Mouse (Mus musculus) CD4-positive helper T cell, adult 2 months (primary cell): ENCODE results near the gene Ppfia4.

Experiments used
- DNase-seq: peaks from one replicate; pipeline ENCODE4 v3.0.0-alpha.2; 2012; ENCODE audit warnings: low read depth, missing footprints, low spot score

The Ppfia4 gene

DNA sequence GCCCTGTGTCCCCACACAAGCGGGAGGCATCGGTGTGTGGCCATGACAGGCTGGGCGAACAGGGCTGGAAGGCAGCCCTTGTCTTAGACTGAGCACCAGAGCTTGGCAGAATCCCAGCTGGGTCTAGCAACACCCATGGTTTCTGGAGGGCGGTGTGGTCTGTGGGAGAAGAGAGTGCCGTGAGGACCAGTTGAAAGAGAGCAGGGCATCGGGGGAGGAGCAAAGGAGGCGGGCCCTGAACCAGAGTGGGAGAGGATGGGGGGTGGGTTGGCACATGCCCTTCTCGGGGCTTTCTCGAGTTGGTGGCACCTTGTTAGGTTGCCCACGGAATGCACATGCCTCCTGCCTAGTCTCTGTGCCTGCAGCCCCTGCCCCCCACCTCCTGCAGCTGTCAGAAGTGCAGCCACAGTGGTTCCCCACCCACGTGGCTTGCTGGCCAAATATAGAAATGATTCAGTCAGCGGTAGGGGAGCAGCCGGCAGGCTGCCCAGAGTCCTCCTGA, at the start of gene Ppfia4:
Gene Ppfia4, minus strand, starts transcription at position 159 of the 502 bp plus-strand sequence.
- peak; percentile 21 for DNase-seq

DNA sequence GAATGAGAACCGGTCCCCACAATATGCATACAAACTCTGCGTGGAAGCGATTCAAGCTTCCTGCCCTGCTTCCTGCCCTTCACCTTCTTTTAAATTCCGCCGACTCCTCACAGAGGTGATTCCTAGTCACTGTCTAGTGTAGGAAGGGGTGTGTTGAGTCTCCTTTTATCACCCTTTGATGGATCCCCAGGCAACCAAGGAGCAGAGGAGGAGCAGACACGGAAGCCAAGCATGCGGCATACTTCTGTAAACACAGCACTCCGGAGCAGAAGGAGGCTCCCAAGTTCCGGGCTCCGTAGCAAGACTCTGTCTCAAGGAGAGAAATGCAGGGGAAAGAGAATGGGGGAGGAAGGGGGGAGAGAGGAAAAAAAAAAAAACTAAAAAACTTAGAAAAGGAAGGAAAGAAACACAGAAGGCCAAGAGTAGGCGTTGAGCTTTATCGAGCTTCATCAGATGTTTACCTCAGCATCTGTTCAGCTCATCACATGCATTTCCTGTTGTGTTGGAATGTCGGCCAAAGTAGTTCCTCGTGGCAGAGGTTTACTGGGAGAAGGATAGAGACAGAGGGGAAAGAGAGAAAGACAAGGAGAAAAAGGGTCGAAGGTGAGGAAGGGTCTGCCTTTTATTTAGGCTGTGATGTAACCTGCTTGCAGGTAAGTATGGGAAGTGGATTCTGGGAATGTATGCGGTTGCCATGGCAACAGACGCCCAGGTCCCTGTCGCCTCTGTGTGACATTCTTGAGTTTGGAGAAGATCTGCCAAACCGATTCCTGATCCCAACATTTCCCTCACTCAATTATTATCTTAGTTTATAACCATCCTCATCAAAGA, 49.3 kb upstream of the Ppfia4 start:
- peak; percentile 17 for DNase-seq

- DNase-seq, result no peak
These were observed 48.3 kb upstream of the Ppfia4 start for GRCm38 (mm10) chr1:134381051-134381450.

DNA sequence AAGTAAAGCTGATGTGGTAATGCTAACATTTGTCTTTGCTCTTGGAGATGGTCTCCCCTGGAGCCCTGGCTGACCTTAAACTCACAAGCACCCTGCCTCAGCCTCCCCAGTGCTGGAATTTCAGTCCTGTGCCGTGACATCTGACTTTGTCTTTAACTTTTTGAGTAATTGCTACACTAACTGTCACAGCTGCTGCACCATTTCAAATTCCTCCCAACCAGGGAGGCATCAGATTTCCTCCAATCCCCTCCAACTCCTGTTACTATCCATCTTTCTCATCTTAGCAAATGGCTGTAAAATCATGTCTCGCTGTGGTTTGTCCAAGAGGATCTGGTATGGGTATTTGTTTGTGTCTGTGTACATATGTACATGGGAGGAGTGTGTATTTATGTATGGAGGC, 41.4 kb upstream of the Ppfia4 start:
- no peak for DNase-seq

DNA sequence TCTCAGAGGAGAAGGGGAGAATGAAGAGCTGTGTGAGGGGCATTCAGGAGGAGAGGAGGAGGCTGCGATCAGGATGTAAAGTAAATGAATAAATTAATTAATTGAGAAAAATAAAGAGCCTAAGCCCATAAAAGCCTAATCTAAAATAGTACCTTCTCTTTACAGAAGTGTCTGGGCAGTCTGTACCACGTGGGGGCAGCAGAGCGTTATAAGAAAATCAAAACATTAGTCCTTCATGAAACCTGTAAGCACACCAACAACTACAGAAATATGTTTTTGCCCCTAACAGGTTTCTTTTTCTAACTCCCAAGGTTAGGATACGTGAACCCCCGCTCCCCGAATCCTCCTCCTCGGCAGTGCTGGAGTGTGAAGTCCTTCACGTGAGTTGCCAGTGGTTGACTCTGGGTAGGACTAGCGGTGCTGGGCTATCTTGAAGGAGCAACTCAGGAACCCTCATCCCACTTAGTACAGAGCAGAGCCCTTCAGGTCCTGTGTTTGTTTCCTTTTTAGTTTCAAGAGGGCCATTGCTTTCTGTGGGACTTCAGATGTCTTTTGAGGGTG, 36.1 kb upstream of the Ppfia4 start:
- peak; percentile 40 for DNase-seq

GRCm38 (mm10) chr1:134365491-134365890, 32.8 kb upstream of the Ppfia4 start:
- DNase-seq, result no peak

DNA sequence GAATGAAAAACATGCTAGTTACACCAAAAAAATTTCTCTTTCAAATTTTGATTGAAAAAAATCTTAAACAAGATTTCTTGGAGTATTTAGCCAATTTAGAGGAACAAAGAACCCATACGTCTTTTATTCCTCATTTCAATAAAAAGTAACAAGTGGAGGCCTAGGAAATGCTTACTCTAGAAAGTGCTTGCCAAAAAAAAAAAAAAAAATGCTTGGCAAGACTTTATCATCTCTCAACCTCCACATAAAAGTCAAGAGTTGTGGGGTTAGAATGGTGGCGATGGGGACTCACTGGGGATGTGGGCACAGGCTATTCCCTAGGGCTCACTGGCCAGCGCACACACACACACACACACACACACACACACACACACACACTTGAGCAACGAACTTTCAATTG, 30.5 kb upstream of the Ppfia4 start:
- no peak for DNase-seq

- peak; percentile 97 for DNase-seq
These were observed 29.1 kb upstream of the Ppfia4 start, which contains the start of gene Tmem183a for GRCm38 (mm10) chr1:134361857-134362212. Tmem183a (minus strand) TSS chr1:134361979.

- DNase-seq, result peak; percentile 21
These were observed 28.6 kb upstream of the Ppfia4 start for GRCm38 (mm10) chr1:134361195-134361856.

- DNase-seq, result no peak
These were observed 27.9 kb upstream of the Ppfia4 start for GRCm38 (mm10) chr1:134360656-134361055.

GRCm38 (mm10) chr1:134357461-134357860, 24.7 kb upstream of the Ppfia4 start:
- DNase-seq, result no peak

DNA sequence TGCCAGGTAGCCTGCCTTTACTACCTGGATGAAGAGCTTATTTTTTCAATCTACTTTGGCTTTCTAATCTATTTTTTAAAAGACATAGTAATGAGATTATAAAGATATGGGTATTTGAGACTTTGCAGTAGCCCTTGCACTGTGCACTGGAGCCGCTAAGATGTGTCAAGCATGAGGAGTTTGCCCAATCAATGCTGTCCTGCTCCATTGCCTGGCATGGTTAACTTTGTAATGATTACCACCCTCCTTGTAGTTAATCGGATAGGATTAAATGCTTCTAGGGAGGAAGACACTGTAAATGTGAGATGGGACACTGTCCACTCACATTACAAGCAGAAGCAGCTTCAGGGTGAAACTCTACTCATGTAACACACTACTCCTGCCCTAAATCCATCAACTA, 20.6 kb upstream of the Ppfia4 start:
- DNase-seq, result no peak

GRCm38 (mm10) chr1:134347791-134348190, 15.1 kb upstream of the Ppfia4 start:
- DNase-seq, result no peak

GRCm38 (mm10) chr1:134345075-134345474, 12.3 kb upstream of the Ppfia4 start:
- DNase-seq, result no peak

GRCm38 (mm10) chr1:134344005-134344950, 11.6 kb upstream of the Ppfia4 start:
- DNase-seq, result peak; percentile 83

GRCm38 (mm10) chr1:134343567-134343966, 10.8 kb upstream of the Ppfia4 start:
- no peak for DNase-seq

GRCm38 (mm10) chr1:134342781-134343310, 10.1 kb upstream of the Ppfia4 start:
- DNase-seq, result no peak

GRCm38 (mm10) chr1:134342278-134342664, 9.5 kb upstream of the Ppfia4 start:
- no peak for DNase-seq

- no peak for DNase-seq
These were observed 9.0 kb upstream of the Ppfia4 start for GRCm38 (mm10) chr1:134341641-134342277.

- no peak for DNase-seq
These were observed 7.3 kb upstream of the Ppfia4 start for GRCm38 (mm10) chr1:134339757-134340619.
